Mouse (Mus musculus): ENCODE results near the gene Usp49.
"Not testable (repeated sequence)": the region's sequence is repeated elsewhere in the genome, so short reads cannot be mapped to it uniquely, and the experiment has no call there.

The Usp49 gene

DNA sequence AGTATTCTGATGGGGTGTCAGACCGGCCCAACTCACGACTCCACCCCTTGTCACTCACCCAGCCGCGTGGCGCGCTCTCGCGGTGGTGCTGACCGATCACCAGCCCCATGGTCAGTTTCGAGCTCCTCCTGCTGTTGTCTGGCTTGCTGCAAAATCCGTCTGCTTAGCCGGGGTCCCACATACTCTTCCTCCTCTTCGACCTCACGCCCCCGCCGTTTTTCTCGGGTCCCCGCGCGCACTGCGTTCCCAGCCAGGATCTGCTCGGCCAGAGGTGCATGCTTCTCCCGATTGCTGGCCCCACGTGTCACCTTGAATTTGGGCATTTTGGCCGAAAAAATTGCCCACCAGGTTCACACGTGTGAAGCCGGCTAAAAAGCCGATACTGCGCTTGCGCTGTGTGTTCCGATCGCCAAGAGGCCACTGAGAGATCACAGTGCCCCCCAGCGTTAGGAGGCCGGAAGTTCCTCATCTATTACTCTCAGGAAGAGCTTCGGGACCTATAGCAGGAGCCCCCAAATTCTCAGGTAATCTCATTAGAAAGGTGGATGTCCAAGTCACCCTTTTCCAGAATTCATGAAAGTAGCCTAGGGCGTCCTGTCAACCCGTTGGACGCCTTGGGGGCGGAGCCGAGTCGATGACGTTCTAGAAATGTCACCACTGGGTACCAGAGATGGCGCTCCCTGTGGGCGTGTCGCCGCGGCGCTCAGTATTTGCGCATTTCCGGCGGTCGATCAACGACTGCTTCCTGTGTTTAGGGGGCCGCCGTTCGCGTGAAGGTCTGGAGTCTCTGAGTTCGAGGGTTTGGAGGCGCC is 19.4 kb upstream of the Usp49 start, which contains the start of the genes Bysl, Med20 and Gm20517:
TSS of gene Bysl (minus strand) at position 644 of the 812 bp plus-strand sequence.
TSS of gene Med20 (plus strand) at position 734 of the 812 bp plus-strand sequence.
TSS of gene Gm20517 (plus strand) at position 741 of the 812 bp plus-strand sequence.
- DNase-seq (ENCODE audit: low spot score), result peak; percentile 95

- no peak for DNase-seq (ENCODE audit: low spot score)
These were observed 18.9 kb upstream of the Usp49 start for GRCm38 (mm10) chr17:47611661-47611982.

DNA sequence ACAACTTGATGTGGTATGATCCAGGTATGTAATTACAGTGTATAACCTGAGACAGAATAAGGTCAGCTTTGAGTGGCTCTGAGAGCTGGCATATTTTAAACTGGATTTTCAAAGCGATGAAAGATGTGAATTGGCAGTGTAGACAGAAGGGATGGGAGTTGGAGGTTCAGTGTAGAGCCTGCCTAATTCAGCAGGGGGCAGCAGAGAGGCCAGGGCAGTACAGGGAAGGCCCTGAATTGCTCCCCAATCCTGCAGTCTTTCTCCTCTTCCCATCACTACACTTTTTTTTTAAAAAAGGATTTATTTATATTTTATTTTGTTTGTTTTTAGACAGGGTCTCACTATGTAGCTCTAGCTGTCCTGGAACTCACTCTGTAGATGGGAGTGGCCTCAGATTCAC is 16.5 kb upstream of the Usp49 start:
- no peak for DNase-seq (ENCODE audit: low spot score)

DNA sequence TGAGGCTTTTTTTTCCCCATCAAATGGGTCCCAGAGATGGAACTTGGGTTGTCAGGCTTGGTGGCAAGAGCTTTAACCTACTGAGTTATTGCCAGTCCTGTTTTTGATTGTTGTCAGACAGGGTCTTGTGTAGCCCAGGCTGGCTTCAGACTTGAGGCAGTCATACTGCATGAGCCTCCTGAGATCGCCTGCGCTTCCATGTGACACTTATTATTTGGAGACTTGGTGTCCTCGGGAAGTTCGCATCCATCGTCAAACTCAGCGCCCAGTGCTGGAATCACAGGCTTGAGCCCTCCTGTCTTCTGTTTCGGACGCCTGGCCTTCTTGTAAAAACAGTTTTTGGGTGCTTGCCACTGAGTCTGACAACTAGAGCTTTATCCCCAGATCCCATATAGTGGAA is 14.4 kb upstream of the Usp49 start:
- no peak for DNase-seq (ENCODE audit: low spot score)

DNA sequence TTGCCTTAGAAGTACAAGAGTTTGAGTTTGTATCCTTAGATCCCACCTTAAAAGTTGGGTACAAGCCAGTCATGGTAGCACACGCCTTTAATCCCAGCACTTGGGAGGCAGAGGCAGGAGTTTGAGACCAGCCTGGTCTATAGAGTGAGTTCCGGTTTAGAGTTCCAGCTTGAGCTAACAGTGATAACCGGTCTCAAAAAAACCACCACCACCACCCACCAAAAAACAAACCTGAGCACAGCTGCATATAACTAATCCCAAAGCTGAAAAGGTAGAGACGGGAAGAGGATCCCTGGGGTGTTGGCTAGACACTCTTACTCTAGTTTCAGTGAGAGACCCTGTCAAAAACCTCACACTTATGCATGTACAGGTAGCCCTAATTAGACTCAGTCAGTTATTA is 13.8 kb upstream of the Usp49 start:
- no peak for DNase-seq (ENCODE audit: low spot score)

DNA sequence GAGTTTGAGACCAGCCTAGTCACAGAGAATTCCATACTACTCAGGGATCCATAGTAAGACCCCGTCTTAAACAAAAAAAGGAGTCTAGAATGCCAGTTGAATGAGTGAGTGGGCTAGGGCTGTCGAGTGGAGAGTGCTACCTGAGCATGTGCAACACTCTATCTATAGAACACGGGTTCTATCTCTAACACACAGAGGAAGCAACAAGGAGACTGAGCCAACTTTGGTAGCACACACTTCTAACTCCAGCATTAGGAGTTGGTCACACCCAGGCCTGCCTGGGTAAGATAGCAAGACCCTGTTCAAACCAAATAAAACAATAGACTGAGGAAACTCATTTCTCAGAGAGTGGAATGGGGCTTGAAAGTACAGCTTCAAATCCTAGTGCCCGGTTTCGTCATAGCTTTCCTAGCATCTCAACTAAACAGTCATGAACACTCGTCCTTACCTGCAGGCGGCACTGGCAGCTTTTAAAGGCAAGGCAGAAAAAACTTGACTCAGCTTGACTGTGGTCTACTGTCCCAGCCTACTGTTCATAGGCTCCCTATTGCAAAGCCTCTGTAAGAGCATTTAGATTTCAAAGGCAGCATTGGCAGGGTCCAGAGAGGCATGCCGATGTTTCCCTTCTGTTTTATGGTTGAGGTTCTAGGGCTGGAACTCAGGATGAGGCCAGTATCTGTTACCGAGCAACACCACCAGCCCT is 12.7 kb upstream of the Usp49 start:
- no peak for DNase-seq (ENCODE audit: low spot score)

DNA sequence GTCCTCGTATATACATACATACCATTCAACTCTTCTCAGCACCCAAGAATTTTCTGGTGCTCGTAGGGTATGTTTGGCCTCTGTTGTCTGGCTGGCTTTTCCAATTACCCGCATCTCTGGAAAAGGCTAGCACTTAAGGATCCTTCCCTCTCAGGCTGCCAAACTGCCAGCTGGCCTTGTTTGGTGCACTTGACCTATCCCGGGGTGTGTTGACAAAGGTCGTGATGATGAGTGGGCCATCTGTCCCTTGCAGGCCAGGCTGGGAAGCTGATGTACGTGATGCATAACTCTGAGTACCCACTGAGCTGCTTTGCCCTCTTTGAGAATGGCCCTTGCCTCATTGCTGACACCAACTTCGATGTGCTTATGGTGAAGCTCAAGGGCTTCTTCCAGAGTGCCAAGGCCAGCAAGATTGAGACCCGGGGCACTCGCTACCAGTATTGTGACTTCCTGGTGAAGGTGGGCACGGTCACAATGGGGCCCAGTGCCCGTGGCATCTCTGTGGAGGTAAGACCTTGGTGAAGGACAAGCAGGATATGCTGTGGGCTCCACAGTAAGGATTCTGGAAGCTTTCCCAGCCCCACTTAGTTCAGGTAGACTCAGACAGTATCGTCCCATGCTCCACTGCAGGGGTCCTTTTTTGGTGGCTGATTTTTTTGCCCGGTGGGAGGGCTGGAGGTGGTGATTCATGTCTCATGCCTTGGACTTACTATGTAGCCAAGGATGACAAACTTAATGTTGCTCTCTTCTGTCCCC is 11.8 kb upstream of the Usp49 start:
- DNase-seq (ENCODE audit: low spot score), result no peak

GRCm38 (mm10) chr17:47622912-47623554 is 7.5 kb upstream of the Usp49 start:
- no peak for DNase-seq (ENCODE audit: low spot score)

- DNase-seq (ENCODE audit: low spot score), result not testable (repeated sequence)
These were observed 5.9 kb upstream of the Usp49 start for GRCm38 (mm10) chr17:47624572-47624971.

- no peak for DNase-seq (ENCODE audit: low spot score)
These were observed 5.4 kb upstream of the Usp49 start for GRCm38 (mm10) chr17:47625088-47625487.

- no peak for DNase-seq (ENCODE audit: low spot score)
These were observed 4.5 kb upstream of the Usp49 start for GRCm38 (mm10) chr17:47626031-47626430.

- DNase-seq (ENCODE audit: low spot score), result no peak
These were observed 2.7 kb upstream of the Usp49 start for GRCm38 (mm10) chr17:47627791-47628190.

- DNase-seq (ENCODE audit: low spot score), result peak; percentile 93
These were observed 1.4 kb upstream of the Usp49 start for GRCm38 (mm10) chr17:47628851-47629676.

DNA sequence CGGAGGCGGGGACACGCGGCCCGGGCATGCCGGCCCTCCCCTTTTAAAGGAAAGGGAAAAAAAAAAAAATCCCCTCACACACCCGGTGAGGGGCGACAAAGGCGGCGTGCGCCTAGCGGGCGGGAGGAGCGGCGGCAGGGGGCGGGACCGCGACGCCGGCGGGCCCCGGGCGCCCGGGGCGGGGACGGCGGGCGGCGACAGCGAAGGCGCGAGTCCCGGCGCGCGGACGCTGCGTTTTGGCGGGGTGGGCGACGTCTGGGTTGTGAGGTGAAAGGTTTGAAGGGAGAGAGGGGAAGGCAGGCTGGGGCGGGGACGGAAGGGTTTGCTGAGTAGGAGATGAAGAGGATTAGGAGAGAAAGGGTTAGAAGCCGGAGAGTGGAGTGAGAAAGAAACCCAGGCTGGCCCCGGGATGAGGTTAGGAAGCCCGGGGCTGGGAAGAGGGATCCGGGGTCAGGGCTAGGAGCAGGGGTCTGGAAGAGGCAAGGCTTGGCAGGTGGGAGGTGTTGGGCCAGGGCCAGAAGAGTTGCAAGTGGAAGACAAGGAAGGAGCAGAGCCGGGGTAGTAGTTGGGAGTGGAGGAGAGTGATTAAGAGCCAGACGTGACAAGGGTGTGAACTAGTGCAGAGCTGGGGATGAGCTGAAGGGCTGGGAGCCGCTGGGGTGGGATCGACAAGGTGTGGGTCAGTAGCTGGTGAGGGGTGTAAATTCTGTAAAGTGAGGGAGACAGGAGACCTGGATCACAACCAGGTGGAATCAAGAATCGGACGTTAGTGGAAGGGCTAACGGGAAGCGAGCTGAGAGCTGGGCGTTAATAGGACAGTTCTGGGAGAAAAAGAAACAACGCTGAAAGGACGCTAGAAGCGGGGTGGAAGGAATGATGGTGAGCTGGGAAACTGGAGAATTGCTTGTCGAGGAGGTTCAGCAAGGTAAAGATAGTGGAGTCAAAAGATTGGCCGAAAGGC is 493 bp upstream of the Usp49 start:
- DNase-seq (ENCODE audit: low spot score), result no peak

- DNase-seq (ENCODE audit: low spot score), result no peak
These were observed 1.8 kb downstream of the Usp49 start for GRCm38 (mm10) chr17:47632181-47632840.

DNA sequence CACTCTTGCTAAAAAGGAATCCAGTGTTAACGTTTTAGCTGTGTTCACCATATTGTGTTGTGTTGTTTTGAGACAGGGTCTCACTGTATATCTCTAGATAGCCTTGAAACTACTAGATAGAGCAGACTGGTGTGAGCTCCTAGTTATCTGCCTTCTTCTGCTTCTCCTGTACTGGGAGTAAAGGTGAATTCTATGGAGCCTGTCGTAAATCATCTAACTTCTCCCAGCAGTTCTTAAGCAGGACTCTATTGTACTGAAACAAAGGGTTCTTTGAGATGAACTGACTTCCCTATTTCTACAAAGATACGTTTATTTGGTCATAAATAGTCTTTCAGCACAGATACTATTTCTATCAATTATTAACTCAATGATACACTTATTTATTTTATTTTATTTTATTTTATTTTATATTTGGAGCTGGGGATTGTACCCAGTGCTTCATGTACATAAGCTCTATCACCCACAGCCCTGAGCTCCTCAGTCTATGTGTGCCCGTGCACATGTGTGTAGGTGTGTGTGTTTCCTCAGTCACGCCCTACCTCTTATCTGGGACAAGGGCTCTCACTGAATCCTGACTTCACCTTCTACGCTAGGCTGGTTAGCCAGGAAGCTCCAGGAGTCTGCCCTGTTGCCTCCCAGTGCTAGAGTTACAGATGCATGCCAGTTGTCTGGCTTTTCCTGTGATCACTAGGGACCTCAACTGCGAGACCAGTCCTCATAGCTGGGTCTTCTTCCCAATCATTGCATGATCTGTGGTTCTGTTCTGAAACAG is 3.7 kb downstream of the Usp49 start:
- no peak for DNase-seq (ENCODE audit: low spot score)

DNA sequence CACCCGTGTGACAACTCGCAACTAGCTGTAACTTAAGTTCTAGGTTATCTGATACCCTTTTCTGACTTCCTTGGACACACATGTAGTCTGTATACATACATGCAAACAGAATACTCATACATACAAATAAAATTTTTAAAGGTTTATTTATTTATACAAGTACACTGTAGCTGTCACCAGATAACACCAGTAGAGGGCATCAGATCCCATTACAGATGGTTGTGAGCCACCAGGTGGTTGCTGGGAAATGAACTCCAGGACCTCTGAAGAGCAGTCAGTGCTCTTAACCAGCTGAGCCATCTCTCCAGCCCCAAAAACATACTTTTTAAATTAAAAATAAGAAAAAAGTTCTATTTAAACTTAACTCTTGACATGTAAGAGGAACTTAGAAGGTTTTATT is 12.5 kb downstream of the Usp49 start:
- DNase-seq (ENCODE audit: low spot score), result no peak

GRCm38 (mm10) chr17:47646683-47647082 is 16.2 kb downstream of the Usp49 start:
- DNase-seq (ENCODE audit: low spot score), result peak; percentile 46

- DNase-seq (ENCODE audit: low spot score), result no peak
These were observed 18.5 kb downstream of the Usp49 start for GRCm38 (mm10) chr17:47648966-47649365.

All from ovary, postnatal 36 days (tissue).